Mouse (Mus musculus): ENCODE data around the gene Chrnb4.

The Chrnb4 gene

GRCm38 (mm10) chr9:55048211-55048880, at the start of gene Chrnb4:
Gene Chrnb4, minus strand, starts transcription at chr9:55048779.
- DNase-seq (ENCODE audit: low read depth, low spot score), result no peak

GRCm38 (mm10) chr9:55096870-55097269, 48.3 kb upstream of the Chrnb4 start:
- DNase-seq (ENCODE audit: low read depth, low spot score), result no peak

- DNase-seq (ENCODE audit: low read depth, low spot score), result no peak
These were observed 47.5 kb upstream of the Chrnb4 start for GRCm38 (mm10) chr9:55096033-55096432.

- DNase-seq (ENCODE audit: low read depth, low spot score), result no peak
These were observed 41.6 kb upstream of the Chrnb4 start for GRCm38 (mm10) chr9:55090141-55090540.

- no peak for DNase-seq (ENCODE audit: low read depth, low spot score)
These were observed 40.6 kb upstream of the Chrnb4 start for GRCm38 (mm10) chr9:55089226-55089625.

GRCm38 (mm10) chr9:55083154-55083913, 34.8 kb upstream of the Chrnb4 start:
- DNase-seq (ENCODE audit: low read depth, low spot score), result no peak

GRCm38 (mm10) chr9:55067965-55068265, 19.3 kb upstream of the Chrnb4 start:
- no peak for DNase-seq (ENCODE audit: low read depth, low spot score)

- DNase-seq (ENCODE audit: low read depth, low spot score), result no peak
These were observed 18.8 kb upstream of the Chrnb4 start for GRCm38 (mm10) chr9:55067260-55067964.

- DNase-seq (ENCODE audit: low read depth, low spot score), result no peak
These were observed 16.7 kb upstream of the Chrnb4 start for GRCm38 (mm10) chr9:55065241-55065640.

GRCm38 (mm10) chr9:55058067-55058466, 9.5 kb upstream of the Chrnb4 start:
- no peak for DNase-seq (ENCODE audit: low read depth, low spot score)

GRCm38 (mm10) chr9:55055386-55055930, 6.9 kb upstream of the Chrnb4 start:
- DNase-seq (ENCODE audit: low read depth, low spot score), result no peak

- DNase-seq (ENCODE audit: low read depth, low spot score), result no peak
These were observed 1.8 kb downstream of the Chrnb4 start for GRCm38 (mm10) chr9:55046764-55047163.

GRCm38 (mm10) chr9:55045001-55045400, 3.6 kb downstream of the Chrnb4 start:
- no peak for DNase-seq (ENCODE audit: low read depth, low spot score)

GRCm38 (mm10) chr9:55043688-55044087, 4.9 kb downstream of the Chrnb4 start:
- no peak for DNase-seq (ENCODE audit: low read depth, low spot score)

- no peak for DNase-seq (ENCODE audit: low read depth, low spot score)
These were observed 7.2 kb downstream of the Chrnb4 start for GRCm38 (mm10) chr9:55041389-55041788.

- DNase-seq (ENCODE audit: low read depth, low spot score), result no peak
These were observed 8.6 kb downstream of the Chrnb4 start for GRCm38 (mm10) chr9:55039983-55040382.

GRCm38 (mm10) chr9:55038948-55039347, 9.6 kb downstream of the Chrnb4 start:
- DNase-seq (ENCODE audit: low read depth, low spot score), result no peak

- DNase-seq (ENCODE audit: low read depth, low spot score), result no peak
These were observed 17.0 kb downstream of the Chrnb4 start for GRCm38 (mm10) chr9:55031435-55032167.

GRCm38 (mm10) chr9:55026275-55026663, 22.3 kb downstream of the Chrnb4 start, which contains the start of gene Chrna3:
Gene Chrna3, minus strand, starts transcription at chr9:55026562.
- no peak for DNase-seq (ENCODE audit: low read depth, low spot score)

- no peak for DNase-seq (ENCODE audit: low read depth, low spot score)
These were observed 22.9 kb downstream of the Chrnb4 start for GRCm38 (mm10) chr9:55025534-55026274.
